Mouse (Mus musculus) forebrain, embryonic 15.5 days (tissue): ENCODE data around the gene Ftsj1. TPM values are rescaled to one million over a fixed set of nuclear protein-coding genes. Genes with fewer than 3 reads are reported as not detected.

ENCODE experiments used
- ATAC-seq: fragments of 200-750 bp; cut with Nextera tagmentation; replicated peaks from 2 replicates; pipeline ENCODE4 v1.8.0; 2017; ENCODE audit warnings: mild to moderate bottlenecking, moderate TSS enrichment, moderate library complexity
- H3K27ac ChIP-seq: fragments of 300-500 bp; sonication (generic); replicated peaks from 2 replicates; pipeline ENCODE4 v1.5.1; 2015; ENCODE audit warnings: mild to moderate bottlenecking, inconsistent platforms
- H3K27me3 ChIP-seq: fragments of 300-500 bp; sonication (generic); 2 replicates; pipeline ENCODE4 v1.6.1; 2015; ENCODE audit warnings: inconsistent platforms
- H3K36me3 ChIP-seq: fragments of 300-500 bp; sonication (generic); 2 replicates; pipeline ENCODE4 v1.6.1; 2015; ENCODE audit warnings: mild to moderate bottlenecking, inconsistent platforms
- H3K4me1 ChIP-seq: fragments of 300-500 bp; sonication (generic); 2 replicates; pipeline ENCODE4 v1.6.1; 2015; ENCODE audit warnings: inconsistent platforms
- H3K4me2 ChIP-seq: fragments of 300-500 bp; sonication (generic); replicated peaks from 2 replicates; pipeline ENCODE4 v1.6.1; 2015; ENCODE audit warnings: mild to moderate bottlenecking, inconsistent platforms
- H3K4me3 ChIP-seq: fragments of 300-500 bp; sonication (generic); 2 replicates; pipeline ENCODE4 v1.5.1; 2015; ENCODE audit warnings: mild to moderate bottlenecking, inconsistent platforms
- H3K9ac ChIP-seq: fragments of 300-500 bp; sonication (generic); replicated peaks from 2 replicates; pipeline ENCODE4 v1.6.1; 2015; ENCODE audit warnings: mild to moderate bottlenecking, inconsistent platforms
- H3K9me3 ChIP-seq: fragments of 300-500 bp; sonication (generic); 2 replicates; pipeline ENCODE4 v1.6.1; 2016; ENCODE audit warnings: inconsistent platforms
- WGBS: fragments of 180-500 bp; shearing (Covaris S2); methylation state at CpG from one replicate; pipeline ENCODE4 v1.1.7; 2015; ENCODE audit warnings: mixed read lengths; 5-methylcytosine and 5-hydroxymethylcytosine counted together
- polyA plus RNA-seq: library from polyadenylated mRNA; unstranded; fragments of >200 nt; fragmentation: Nextera tagmentation; extraction: Ambion mirVana; gene quantifications from 2 replicates; pipeline ENCODE4 v1.2.1, GENCODE M21; 2015

Gene Ftsj1
- 51.1 and 54.3 TPM in 2 replicates for polyA plus RNA-seq

DNA sequence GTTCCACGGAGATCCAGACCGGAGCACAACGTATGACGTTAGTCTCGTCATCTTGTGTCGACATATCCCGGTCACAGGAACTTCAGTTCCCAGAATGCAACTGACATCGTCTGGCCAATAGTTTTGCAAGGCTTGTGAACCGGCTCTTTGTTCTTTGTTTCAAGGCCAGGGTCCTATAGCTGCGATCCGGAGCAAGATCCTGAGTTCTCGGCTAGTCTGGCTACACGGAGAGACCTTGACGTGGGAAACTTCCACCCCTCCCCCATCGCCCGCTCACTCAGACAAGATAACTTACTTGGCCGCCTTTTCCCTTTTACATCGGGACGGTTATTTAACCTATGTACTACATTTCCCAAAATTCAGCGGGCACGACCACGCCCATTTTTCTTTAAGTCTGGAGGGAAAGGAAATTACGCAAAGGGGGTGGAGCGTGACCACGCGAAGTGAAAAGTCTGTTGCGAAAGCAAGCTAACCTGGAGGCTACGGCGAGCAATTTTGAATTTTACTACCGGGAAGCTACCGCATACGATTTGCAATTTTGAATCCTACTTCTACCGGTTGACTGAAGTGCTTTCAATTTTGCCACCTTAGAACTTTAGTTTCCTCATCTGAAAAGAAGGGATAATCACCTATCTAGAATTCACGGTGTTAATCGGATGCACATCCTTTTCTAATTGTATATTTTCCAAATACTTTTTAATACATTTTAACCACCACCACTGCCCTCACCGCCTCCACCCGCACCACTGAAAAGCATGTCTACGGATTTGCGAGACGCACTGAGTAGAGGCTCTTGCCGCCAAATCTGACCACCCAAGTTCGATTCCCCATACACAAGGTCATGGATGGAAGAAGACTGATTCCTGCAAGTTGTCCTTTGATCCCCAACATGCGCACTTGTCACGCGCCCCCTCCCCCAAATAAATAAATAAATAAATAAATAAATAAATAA, at the start of gene Ftsj1:
Gene Ftsj1, minus strand, starts transcription at position 73 of the 952 bp plus-strand sequence.
- Histone ChIP-seq H3K4me3 (peak within 1 kb of the TSS; percentile 53), H3K9me3 (no peaks in the 10 kb centered on the region), H3K4me1 (peaks cover 10% of the 10 kb centered on the region), H3K27ac (peak within 1 kb of the TSS; percentile 73), H3K4me2 (peak within 1 kb of the TSS; percentile 49), H3K9ac (peak within 1 kb of the TSS; percentile 56), H3K36me3 (no peaks in the 10 kb centered on the region), H3K27me3 (no peaks in the 10 kb centered on the region)
- peak; percentile 94 for ATAC-seq
- WGBS = 23% methylated on average over 45 of the region's 45 CpGs

DNA sequence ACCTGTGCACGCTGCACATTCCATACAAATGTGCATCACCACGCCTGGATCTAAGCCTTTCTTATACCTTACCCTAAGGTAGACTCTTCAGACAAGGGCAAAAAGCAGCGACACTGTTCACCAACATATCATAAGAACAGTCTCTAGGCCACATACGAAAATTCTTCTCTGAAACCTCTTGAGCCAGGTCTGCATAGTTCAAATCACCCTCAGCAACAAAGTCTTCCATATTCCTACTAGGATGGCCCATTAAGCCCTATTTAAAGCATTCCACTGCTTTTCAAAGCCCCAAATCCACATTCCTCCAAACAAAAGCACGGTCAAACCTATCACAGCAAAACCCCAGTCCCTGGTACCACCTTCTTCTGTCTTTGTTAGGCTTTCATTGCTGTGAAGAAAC, 36.4 kb upstream of the Ftsj1 start:
- no peaks in the 10 kb centered on the region for H3K27me3 ChIP-seq
- no peaks in the 10 kb centered on the region for H3K4me1 ChIP-seq
- no peak for ATAC-seq
- H3K9ac ChIP-seq = no peak overlapping the region
- H3K4me3 ChIP-seq = no peak overlapping the region
- no peaks in the 10 kb centered on the region for H3K36me3 ChIP-seq
- H3K9me3 ChIP-seq = no peaks in the 10 kb centered on the region
- WGBS = 77% methylated on average over 5 of the region's 5 CpGs
- no peak overlapping the region for H3K27ac ChIP-seq
- no peak overlapping the region for H3K4me2 ChIP-seq

DNA sequence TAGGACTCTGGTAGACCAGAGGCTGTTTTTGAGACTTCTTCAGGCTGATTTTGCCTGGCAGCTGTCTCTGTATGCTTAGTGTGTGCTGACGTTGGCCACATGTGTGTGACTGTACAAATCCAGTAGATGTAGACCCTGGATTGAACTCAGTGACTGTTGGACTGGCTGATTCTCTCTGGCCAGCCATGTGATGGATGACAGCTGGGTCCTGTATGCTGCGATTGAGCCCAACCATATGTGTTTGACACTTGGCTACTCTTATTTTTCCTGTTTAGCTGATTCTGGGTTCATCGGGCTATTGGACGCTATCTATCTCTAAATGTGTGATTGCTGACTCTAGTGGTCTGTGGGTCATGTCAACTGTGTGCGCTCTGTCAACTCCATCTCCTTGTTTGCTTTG, 21.9 kb upstream of the Ftsj1 start:
- no peaks in the 10 kb centered on the region for H3K27me3 ChIP-seq
- no peaks in the 10 kb centered on the region for H3K36me3 ChIP-seq
- no peaks in the 10 kb centered on the region for H3K4me1 ChIP-seq
- no peaks in the 10 kb centered on the region for H3K9me3 ChIP-seq
- no peak overlapping the region for H3K4me2 ChIP-seq
- no peak overlapping the region for H3K9ac ChIP-seq
- WGBS = 95% methylated on average over 5 of the region's 5 CpGs
- no peak overlapping the region for H3K4me3 ChIP-seq
- no peak for ATAC-seq
- no peak overlapping the region for H3K27ac ChIP-seq

DNA sequence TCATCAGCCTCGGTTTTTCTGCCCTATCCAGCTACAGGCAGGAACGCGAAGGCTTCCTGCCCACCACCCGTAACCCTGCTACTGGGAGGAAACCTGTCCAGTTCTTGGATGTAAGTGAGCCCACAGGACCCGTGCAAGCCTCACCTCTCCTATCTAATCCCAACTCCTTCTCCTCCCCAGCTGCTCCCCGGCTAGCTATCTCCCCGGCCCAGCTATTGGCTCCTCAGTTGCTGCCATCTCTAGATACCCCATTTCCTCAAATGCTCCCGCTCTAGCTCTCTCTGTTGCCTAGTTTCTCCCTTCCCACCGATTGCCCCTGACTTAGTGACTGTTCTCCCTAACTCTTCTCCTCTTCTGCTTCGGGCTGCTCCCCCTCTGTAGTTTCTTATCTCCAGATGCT, 19.8 kb upstream of the Ftsj1 start:
- Histone ChIP-seq H3K9me3 (no peaks in the 10 kb centered on the region), H3K4me2 (no peak overlapping the region; the same call in 1 of the 2 replicates), H3K4me3 (no peak overlapping the region), H3K36me3 (no peaks in the 10 kb centered on the region), H3K27ac (no peak overlapping the region), H3K27me3 (no peaks in the 10 kb centered on the region), H3K4me1 (no peaks in the 10 kb centered on the region), H3K9ac (no peak overlapping the region)
- no peak for ATAC-seq
- 29% methylated on average over 10 of the region's 10 CpGs for WGBS

DNA sequence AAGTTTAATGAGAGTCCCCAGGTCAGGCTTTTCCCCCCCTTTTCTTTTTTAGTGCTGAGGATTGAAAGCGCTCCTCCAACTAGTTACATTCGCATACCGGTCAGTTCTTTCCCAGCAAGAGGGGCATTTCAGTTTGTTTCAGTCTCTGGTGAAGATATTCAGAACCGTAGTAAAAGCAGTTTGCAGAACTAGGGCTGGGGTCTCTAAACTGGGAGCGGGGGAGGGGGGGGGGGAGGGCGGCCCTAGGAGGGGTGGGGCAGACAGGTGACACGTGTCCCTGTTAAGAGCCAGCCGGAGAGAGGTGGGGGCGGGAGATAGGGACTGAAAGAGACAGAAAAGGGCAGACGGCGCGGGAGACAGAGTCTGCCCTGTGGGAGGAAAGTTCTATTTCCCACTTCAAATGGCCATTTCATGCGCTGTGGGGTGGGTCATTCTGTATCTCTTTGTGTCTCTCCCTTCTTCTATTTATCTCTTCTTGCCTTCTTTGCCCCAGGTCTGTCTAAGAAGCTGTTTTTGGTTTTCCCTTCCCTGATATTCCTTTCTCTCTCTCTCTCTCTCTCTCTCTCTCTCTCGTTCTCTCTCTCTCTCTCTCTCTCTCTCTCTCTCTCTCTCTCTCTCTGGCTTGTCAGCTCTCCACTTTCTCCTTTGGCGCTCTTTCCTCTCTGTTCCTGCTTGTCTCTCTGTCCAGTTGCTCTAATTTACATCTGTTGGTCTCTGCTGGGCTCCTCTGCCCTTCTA, 19.0 kb upstream of the Ftsj1 start, which contains the start of gene Slc38a5:
Gene Slc38a5, plus strand, starts transcription at position 51 of the 738 bp plus-strand sequence.
- WGBS = 12% methylated on average over 13 of the region's 15 CpGs
- no peaks in the 10 kb centered on the region for H3K4me1 ChIP-seq
- ATAC-seq = no peak

DNA sequence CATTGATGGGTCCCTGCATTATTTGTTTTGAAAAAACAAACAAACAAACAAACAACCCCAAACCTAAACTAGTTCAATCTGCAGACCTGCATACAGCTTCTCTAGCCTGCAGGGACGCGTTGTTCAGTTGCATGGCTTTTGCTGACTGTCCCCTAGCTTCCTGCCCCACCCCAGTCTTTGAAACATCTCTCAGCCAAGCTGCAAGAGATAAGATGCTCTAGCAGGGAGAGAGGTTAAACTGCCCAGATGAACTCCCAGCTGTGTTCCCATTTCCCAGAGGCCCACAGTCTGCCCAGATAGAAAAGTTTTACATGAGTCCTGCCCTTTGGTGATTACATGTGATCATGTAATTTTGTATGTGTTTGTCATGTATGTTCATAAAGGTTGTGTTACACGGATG, 12.0 kb upstream of the Ftsj1 start:
- Histone ChIP-seq H3K27me3 (no peaks in the 10 kb centered on the region), H3K4me1 (no peaks in the 10 kb centered on the region), H3K27ac (no peak overlapping the region), H3K4me2 (no peak overlapping the region), H3K4me3 (no peak overlapping the region), H3K9ac (no peak overlapping the region), H3K36me3 (no peaks in the 10 kb centered on the region), H3K9me3 (no peaks in the 10 kb centered on the region)
- 87% methylated on average over 3 of the region's 3 CpGs for WGBS
- ATAC-seq = no peak

More for the DNA sequence above, 19.0 kb upstream of the Ftsj1 start, which contains the start of gene Slc38a5:
- no peak within 1 kb of the TSS for H3K4me3 ChIP-seq
- no peak within 1 kb of the TSS for H3K9ac ChIP-seq
- H3K36me3 ChIP-seq = no peaks in the 10 kb centered on the region
- H3K27ac ChIP-seq = no peak within 1 kb of the TSS
- H3K4me2 ChIP-seq = peak within 1 kb of the TSS; percentile 10; the same call in 1 of the 2 replicates
- no peaks in the 10 kb centered on the region for H3K27me3 ChIP-seq
- no peaks in the 10 kb centered on the region for H3K9me3 ChIP-seq

DNA sequence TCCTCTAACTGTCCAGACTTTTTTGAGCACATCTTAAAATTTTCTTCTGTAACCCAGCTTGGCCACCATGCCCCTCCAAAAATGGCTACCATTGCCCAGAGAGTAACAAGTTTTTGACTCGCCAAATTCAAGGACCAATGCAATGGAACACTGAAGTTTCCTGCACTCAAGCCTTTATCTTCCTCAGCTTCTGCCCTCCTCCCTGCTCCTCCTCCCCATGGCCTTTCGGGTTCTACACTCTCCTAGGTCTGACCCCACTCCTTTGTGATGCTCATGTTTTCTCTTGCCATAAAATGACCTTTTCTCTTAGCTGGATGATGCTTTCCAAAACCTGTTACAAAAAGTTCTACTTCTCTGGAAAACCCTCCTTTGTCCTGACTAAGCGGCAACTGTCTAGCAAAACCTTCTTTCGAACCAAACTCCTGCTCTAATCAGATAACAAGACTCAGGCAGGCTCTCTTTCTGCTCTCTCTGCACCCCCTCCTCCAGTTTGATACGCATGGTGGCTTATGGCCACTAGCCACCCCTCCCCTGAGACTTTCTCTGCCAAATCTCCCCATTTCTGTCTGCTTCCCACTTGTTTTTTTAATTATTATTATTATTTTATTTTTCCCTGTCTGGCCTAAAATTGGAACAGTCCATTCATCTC, 11.1 kb upstream of the Ftsj1 start:
- Histone ChIP-seq H3K4me3 (no peak overlapping the region), H3K27ac (no peak overlapping the region), H3K4me2 (no peak overlapping the region), H3K9ac (no peak overlapping the region), H3K27me3 (no peaks in the 10 kb centered on the region), H3K9me3 (no peaks in the 10 kb centered on the region), H3K4me1 (no peaks in the 10 kb centered on the region), H3K36me3 (no peaks in the 10 kb centered on the region)
- WGBS = 83% methylated on average over 5 of the region's 5 CpGs
- ATAC-seq = no peak

DNA sequence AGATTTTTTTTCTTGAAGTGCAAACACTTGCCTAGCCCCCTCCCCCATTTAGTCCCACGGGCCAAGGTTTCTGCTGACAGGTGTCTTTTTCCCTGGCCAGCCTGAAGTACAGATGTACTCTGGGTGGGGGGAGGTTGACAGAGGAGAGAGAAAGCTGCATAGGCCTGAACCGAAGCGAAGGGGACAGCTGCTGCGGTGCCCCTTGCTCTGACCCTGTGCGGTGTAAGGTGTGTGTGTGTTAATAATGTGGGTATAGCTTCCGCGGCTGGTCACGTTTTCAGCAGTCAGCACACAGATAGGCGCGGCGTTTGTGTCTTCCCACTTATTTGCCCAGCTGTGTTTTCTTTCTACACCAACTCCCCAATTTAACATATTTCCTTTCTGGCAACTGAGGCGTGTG, 7.3 kb upstream of the Ftsj1 start:
- Histone ChIP-seq H3K27ac (no peak overlapping the region), H3K36me3 (no peaks in the 10 kb centered on the region), H3K9me3 (no peaks in the 10 kb centered on the region), H3K4me2 (no peak overlapping the region), H3K4me1 (no peaks in the 10 kb centered on the region), H3K9ac (no peak overlapping the region), H3K4me3 (no peak overlapping the region), H3K27me3 (no peaks in the 10 kb centered on the region)
- WGBS = 85% methylated on average over 12 of the region's 12 CpGs
- ATAC-seq = no peak

DNA sequence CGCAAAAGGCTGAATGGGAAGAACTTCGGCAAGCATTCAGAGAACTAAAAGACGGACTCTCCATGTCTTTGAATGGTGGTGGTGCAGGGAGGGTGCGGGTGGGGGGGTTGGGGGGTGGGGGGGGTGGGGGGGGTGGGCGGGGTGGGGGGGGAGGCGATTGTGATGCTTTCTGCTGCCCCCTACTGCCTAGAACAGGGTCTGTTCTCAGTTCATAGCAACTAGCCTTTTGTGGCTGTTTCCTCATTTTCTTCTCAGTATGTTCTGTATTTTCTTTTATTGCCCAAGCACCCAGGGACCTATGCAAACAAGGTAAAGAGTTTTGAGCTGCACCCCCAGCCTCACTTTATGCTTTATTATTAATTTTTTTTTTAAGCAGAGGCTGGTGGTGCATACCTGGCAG, 3.6 kb upstream of the Ftsj1 start:
- no peaks in the 10 kb centered on the region for H3K36me3 ChIP-seq
- H3K27me3 ChIP-seq = no peaks in the 10 kb centered on the region
- no peaks in the 10 kb centered on the region for H3K9me3 ChIP-seq
- no peak for ATAC-seq
- H3K4me1 ChIP-seq = peaks cover 8% of the 10 kb centered on the region
- no peak overlapping the region for H3K4me2 ChIP-seq
- WGBS = 22% methylated on average over 3 of the region's 6 CpGs
- H3K4me3 ChIP-seq = no peak overlapping the region
- H3K9ac ChIP-seq = no peak overlapping the region
- H3K27ac ChIP-seq = no peak overlapping the region

DNA sequence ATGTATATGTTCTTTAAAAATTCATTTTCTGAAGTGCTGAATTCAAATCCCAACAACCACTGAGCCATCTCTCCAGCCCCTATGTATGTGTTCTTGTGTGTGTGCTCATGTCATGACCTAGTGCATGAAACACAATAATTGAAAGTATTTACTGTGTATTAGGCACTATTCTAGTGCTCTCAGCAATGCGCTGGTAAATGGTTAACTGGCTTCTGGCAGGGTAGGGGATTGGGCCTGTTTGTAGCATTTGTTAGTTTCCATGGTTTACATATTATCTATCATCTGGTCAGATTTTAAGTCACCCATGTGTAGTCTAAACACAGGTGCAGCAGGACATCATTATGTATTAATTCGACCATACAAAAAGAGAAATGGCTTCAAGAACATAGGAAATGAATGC, 1.5 kb upstream of the Ftsj1 start:
- WGBS = 92% methylated on average over 2 of the region's 2 CpGs
- ATAC-seq = no peak
- Histone ChIP-seq H3K4me3 (no peak overlapping the region), H3K4me1 (peaks cover 10% of the 10 kb centered on the region), H3K9me3 (no peaks in the 10 kb centered on the region), H3K4me2 (no peak overlapping the region), H3K27ac (no peak overlapping the region), H3K36me3 (no peaks in the 10 kb centered on the region), H3K27me3 (no peaks in the 10 kb centered on the region), H3K9ac (no peak overlapping the region)

DNA sequence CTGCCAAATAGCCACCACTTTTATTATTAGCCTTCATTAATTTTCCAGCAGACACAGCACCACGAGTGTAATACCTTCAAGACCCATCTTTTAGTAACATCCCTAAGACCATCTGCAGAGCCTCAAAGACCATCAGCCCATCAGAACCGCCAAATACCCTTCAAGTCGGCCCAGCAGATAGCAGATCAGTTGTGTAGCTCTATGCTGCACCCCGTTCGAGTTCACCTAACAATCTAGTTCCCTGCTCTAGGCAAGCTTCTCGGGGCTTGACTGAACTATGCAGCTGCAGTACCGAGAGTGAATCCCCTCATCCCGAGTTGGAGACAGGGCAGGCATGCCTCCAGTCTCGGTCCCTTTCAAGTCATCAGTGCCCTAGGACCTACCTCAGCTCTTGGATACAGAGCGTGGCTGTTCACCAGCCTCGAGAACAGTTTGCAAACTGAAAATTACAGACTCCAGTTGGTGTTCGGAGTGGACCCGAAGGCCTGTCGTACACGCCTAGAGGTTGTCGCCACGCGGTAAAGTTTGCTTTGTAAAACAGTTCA, 345 bp downstream of the Ftsj1 start:
- peak overlapping the region; percentile 56 for H3K9ac ChIP-seq
- peaks cover 10% of the 10 kb centered on the region for H3K4me1 ChIP-seq
- peak overlapping the region; percentile 53 for H3K4me3 ChIP-seq
- H3K36me3 ChIP-seq = no peaks in the 10 kb centered on the region
- H3K9me3 ChIP-seq = no peaks in the 10 kb centered on the region
- peak; percentile 75 for ATAC-seq
- WGBS = 17% methylated on average over 18 of the region's 18 CpGs
- H3K27me3 ChIP-seq = no peaks in the 10 kb centered on the region
- H3K4me2 ChIP-seq = peak overlapping the region; percentile 49
- H3K27ac ChIP-seq = no peak overlapping the region
